Mouse (Mus musculus) olfactory bulb, adult 2 months (tissue): ENCODE results near the gene Nrp2. TPM values are rescaled to one million over a fixed set of nuclear protein-coding genes. Genes with fewer than 3 reads are reported as not detected.

Experiments used
- H3K27ac ChIP-seq: fragments of 200-500 bp; 2 replicates; pipeline ENCODE4 v1.5.1; 2012; ENCODE audit warnings: low read depth, low read length; ENCODE audit not compliant: insufficient read depth
- H3K4me1 ChIP-seq: fragments of 200-500 bp; 2 replicates; pipeline ENCODE4 v1.6.1; 2012; ENCODE audit warnings: low read length; ENCODE audit not compliant: control insufficient read depth, insufficient read depth
- H3K4me3 ChIP-seq: fragments of 200-500 bp; 2 replicates; pipeline ENCODE4 v1.5.1; 2012; ENCODE audit warnings: mild to moderate bottlenecking, low read depth, low read length, moderate library complexity; ENCODE audit not compliant: insufficient read depth
- CTCF ChIP-seq: fragments of 200-500 bp; IDR thresholded peaks from 2 replicates; pipeline ENCODE4 v1.5.1; 2012; ENCODE audit warnings: low read depth, mild to moderate bottlenecking, low read length, moderate library complexity; ENCODE audit not compliant: insufficient read depth
- POLR2A ChIP-seq: fragments of 200-500 bp; IDR thresholded peaks from 2 replicates; pipeline ENCODE4 v1.6.1; 2012; ENCODE audit warnings: mild to moderate bottlenecking, low read depth, low read length, moderate library complexity; ENCODE audit not compliant: insufficient read depth
- WGBS: fragments of 180-500 bp; shearing (Covaris S2); methylation state at CpG from one replicate; pipeline ENCODE4 v1.1.7; 2018; 5-methylcytosine and 5-hydroxymethylcytosine counted together
- polyA plus RNA-seq: library from polyadenylated mRNA; stranded (reverse); fragments of >200 nt; gene quantifications from 2 replicates; pipeline ENCODE4 v1.2.4, GENCODE M21; 2012; ENCODE audit warnings: low replicate concordance; ENCODE audit not compliant: missing spikeins, insufficient read depth, insufficient read length

Nrp2 gene
- polyA plus RNA-seq, 1 experiment: not detected

DNA sequence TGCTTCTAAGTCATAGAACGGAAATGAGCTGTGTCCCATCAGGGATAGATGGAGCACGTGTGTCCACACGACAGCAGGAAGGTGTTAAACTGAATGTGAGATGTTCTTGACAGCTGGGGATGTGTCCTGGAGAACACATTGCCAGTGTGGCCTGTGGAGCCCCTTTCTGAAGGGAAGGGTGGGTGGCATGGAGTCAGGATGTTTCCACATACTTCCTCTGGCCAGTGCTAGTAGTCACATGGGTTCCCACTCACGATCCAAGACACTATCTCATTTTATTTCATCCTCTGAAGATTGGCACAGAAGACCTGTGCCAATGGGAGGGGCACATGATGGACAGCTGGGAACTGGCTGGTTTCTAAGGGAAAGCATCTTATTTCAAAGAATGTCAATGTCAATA, 75.8 kb downstream of the Nrp2 start:
- H3K4me1 ChIP-seq: peaks cover 8% of the 10 kb centered on the region; the same call in 1 of the 2 replicates
- TF ChIP-seq POLR2A (no peak), CTCF (no peak)
- no peak overlapping the region for H3K4me3 ChIP-seq
- WGBS: 89% methylated on average over 4 of the region's 4 CpGs
- no peak overlapping the region for H3K27ac ChIP-seq

DNA sequence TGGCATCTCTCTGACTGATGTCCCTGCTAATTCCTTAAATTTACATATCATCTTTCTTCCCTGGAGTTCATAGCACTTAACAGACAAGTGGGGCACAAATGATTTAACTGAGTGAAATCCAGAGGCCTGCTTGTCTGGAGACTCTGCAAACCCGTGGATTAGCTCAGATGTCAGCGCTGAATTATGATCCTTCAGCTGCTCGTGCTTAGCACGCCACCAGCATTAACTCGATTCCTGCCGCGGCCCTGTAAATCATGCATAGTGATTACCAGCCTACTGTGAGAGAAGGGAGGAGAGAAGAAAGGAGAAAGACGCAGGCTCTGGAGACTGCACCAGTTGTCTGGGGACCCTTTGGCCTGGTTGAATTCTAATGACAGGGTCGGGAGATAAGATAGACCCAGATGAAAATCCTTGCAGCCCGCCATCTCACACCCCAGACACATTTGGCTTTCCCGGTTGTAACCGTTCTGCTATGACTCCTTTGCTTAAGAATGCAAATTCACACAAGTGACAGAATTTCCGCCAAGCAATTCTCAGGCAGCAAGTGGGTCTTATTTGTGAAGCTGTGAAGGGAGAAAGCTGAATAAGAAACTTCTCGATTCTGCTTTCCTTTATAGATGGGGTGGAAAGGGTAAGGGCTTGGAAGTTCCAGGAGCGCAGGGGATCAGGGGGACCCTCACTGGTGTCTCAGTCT, 77.1 kb downstream of the Nrp2 start:
- 60% methylated on average over 15 of the region's 15 CpGs for WGBS
- TF ChIP-seq POLR2A (no peak), CTCF (no peak)
- Histone ChIP-seq H3K27ac (no peak overlapping the region), H3K4me1 (0 out of 2 replicates have a peak, but pooled peaks cover 2% of the 10 kb centered on the region), H3K4me3 (no peak overlapping the region)

DNA sequence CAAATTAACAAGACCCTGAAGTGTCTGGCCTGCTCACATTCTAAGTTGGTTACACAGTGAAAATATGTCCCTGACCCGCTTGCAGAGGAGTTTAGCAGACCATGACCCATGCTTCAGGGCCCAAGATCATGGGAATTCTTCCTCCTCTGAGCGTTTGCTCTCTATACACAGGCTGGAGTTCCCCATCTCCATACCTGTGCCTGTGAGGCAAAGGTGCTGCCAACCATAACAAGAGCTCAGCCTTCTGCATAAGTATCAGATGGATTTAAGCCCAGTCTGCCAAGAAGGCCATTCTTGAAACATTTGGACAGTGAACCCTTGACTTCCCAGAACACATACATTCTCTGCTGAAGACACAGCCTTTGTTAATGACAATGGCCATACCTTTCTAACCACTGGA, 79.1 kb downstream of the Nrp2 start:
- Histone ChIP-seq H3K4me3 (no peak overlapping the region), H3K4me1 (0 out of 2 replicates have a peak, but pooled peaks cover 2% of the 10 kb centered on the region), H3K27ac (no peak overlapping the region)
- TF ChIP-seq CTCF (no peak), POLR2A (no peak)
- WGBS: 91% methylated on average over 2 of the region's 2 CpGs

DNA sequence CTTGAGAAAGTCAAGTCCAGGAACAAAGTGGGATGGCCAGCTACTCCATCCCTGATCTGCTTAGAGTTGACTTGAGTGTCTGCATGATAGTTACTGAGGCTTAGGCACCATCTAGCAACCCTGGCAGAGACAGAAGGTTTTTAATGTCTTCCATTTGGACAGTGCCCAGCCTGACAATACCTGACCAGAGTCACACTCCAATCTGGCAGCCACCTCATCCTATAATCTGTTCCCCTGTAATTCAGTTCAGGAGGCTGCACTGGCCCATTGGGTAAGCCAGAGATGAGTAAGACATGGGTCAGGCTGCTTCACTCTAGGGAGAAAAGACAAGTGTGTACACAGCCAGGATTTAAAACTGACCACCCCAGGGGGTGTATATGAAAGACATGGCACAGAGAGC, 79.5 kb downstream of the Nrp2 start:
- H3K4me1 ChIP-seq: 0 out of 2 replicates have a peak, but pooled peaks cover 2% of the 10 kb centered on the region
- no peak overlapping the region for H3K4me3 ChIP-seq
- TF ChIP-seq POLR2A: no peak
- TF ChIP-seq CTCF: no peak
- H3K27ac ChIP-seq: no peak overlapping the region

DNA sequence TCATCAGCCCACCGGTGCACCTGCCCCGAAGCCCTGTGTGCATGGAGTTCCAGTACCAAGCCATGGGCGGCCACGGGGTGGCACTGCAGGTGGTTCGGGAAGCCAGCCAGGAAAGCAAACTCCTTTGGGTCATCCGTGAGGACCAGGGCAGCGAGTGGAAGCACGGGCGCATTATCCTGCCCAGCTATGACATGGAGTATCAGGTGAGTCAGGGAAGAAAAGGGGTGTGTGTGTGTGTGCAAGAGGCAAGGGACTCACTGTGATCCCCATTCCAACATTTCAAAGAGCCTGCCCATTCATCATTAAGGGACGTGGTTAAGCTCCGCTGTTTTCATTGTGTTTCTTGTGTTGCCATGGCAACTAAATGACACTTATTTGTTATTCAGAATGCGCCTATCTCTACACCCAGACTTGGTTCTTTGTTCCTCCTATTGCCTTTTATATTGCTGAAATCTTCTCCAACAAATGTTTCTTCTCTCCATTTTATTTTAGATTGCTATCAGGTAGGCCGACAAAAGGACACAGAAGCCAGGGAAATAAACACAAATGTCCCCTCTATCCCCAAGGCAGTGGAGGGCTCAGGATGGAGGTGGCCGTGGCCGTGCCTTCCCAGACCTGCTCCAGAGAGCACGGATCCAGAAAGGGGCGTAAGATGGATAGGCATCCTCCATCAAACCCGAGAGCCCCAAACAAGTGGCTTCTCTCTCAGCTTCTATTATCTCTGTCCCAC, 80.4 kb downstream of the Nrp2 start:
- no peak overlapping the region for H3K27ac ChIP-seq
- TF ChIP-seq POLR2A: no peak
- no peak for TF ChIP-seq CTCF
- 71% methylated on average over 18 of the region's 18 CpGs for WGBS

DNA sequence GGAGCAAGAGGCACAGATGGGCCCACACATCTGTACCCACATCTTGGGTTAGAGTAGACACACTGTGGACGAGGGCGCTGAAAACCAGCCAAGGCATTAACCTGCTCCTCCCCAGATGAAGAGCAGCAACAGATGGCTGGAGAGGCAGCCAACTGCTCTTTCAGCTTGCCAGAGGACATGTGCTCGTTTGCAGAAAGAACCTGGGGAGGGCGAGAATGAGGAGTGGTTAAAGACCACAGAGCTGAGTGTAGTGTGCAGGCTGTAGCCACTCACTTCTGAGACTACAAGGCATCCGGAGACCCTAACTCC, 81.0 kb downstream of the Nrp2 start:
- no peak overlapping the region for H3K27ac ChIP-seq
- H3K4me1 ChIP-seq: 0 out of 2 replicates have a peak, but pooled peaks cover 2% of the 10 kb centered on the region
- WGBS: 67% methylated on average over 5 of the region's 5 CpGs
- H3K4me3 ChIP-seq: no peak overlapping the region
- no peak for TF ChIP-seq CTCF

More for the DNA sequence above, 80.4 kb downstream of the Nrp2 start:
- Histone ChIP-seq H3K4me1 (0 out of 2 replicates have a peak, but pooled peaks cover 2% of the 10 kb centered on the region), H3K4me3 (no peak overlapping the region)

DNA sequence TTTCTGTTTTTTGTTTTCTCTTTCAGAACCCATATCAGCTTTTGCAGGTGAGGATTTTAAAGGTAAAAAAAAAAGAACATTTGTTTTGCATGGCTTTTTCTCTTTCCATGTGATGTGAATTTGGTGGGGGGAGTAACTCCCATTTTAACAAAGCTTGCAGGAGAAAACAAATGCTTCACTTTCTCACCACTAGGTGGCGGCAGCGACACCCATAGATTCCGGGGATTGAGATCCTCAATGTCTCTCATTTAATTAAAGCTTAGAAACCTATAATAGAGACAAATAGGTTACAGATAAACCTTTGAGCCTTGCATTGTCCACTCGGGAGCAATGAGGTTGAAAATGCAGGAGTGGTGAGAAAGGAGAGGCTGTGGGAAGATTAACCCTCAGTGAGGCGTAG, 83.2 kb downstream of the Nrp2 start:
- Histone ChIP-seq H3K27ac (no peak overlapping the region), H3K4me3 (no peak overlapping the region), H3K4me1 (0 out of 2 replicates have a peak, but pooled peaks cover 2% of the 10 kb centered on the region)
- TF ChIP-seq POLR2A (no peak), CTCF (no peak)
- 18% methylated on average over 5 of the region's 5 CpGs for WGBS

DNA sequence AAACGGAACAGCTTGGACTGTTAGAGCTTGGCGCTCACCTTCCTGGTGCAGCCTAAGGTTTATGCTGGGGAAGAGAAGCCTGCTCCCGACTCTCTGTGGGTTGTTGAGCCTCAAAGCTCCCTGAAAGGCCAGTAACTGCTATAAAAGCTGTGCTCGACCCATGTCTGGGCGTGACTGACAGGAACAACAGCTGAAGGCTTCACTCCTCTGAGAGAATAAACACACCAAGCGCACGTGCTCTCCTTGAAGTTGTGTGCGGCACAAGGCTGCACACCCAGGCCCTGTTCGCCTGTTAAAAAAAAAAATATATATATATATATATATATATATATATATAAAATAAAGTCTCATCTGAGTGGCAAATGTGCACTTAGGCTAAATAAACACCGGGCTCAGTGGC, 84.5 kb downstream of the Nrp2 start:
- H3K4me1 ChIP-seq: 0 out of 2 replicates have a peak, but pooled peaks cover 2% of the 10 kb centered on the region
- no peak overlapping the region for H3K27ac ChIP-seq
- TF ChIP-seq POLR2A (no peak), CTCF (no peak)
- 92% methylated on average over 10 of the region's 10 CpGs for WGBS
- H3K4me3 ChIP-seq: no peak overlapping the region

DNA sequence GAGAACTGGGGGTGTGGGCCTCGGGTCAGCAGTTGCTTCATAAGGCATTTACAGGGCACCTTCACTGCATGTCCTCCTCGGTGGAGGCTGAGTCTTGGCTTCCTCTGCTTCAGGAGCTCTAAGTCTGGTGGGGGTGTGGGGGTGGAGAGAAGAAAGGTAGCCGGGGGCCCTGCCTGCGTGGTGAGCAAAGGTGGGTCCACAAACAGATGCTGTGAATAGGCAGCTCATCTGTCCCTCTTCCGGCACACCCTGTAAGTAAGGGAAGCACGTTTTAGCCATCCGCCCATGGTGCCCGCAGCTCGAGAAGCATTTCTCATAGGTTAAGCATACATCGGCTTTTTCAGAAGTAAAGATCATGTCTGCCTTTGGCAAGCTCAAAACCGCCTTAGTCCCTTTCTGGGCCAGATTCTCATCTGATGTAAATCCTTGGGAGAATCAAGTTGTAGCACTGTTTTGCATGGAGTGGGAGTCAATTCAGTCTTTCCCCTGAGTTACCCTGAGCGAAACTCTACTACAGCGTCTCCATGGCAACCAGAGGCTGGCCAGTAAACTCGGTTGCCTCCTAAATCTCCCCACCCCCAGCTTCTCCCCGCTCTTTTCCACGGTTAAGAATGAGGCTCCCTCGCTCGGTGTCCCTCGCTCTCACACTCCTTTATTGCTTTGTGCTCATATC, 91.3 kb downstream of the Nrp2 start:
- Histone ChIP-seq H3K4me1 (peaks cover 15% of the 10 kb centered on the region), H3K27ac (no peak overlapping the region), H3K4me3 (no peak overlapping the region)
- no peak for TF ChIP-seq CTCF
- no peak for TF ChIP-seq POLR2A
- WGBS: 27% methylated on average over 19 of the region's 19 CpGs
